Comparison of ENCODE assay signal across 9 mouse cellular contexts in genomic region chr5:148909402-148909801, GRCm38 (mm10). TPM values are rescaled to one million over a fixed set of nuclear protein-coding genes. Genes with fewer than 3 reads are reported as not detected.
DNase-seq lines count a peak whose midpoint lies in the region; ATAC-seq lines count a peak whose summit lies in the region.
"Had no signal": no experiment of that assay in that cellular context is flagged by ENCODE, and none has a peak within 500 bp of the region (broad histone marks: within the 10 kb centered on the region; RNA-seq: fewer than 3 reads in every experiment).

No protein-coding gene starts in this region.

- H3K27me3 ChIP-seq in forebrain, embryonic 14.5 days (replicated peaks; ENCODE audit: control insufficient read depth, insufficient read depth, low read length), result no peaks in the 10 kb centered on the region
- H3K27me3 ChIP-seq in forebrain, embryonic 16.5 days (replicated peaks; ENCODE audit: control insufficient read depth, insufficient read depth, low read length), result no peaks in the 10 kb centered on the region
- no peaks in the 10 kb centered on the region for H3K27me3 ChIP-seq in limb, embryonic 12.5 days
- H3K27me3 ChIP-seq: CH12.LX had no signal

- no peak overlapping the region for H3K9ac ChIP-seq in forebrain, embryonic 14.5 days (ENCODE audit: low read length)
- no peak overlapping the region; the same call in 1 of the 2 replicates for H3K9ac ChIP-seq in forebrain, embryonic 16.5 days (replicated peaks; ENCODE audit: low read depth, low read length)
- no peak overlapping the region for H3K9ac ChIP-seq in limb, embryonic 12.5 days (replicated peaks)

- H3K27ac ChIP-seq in forebrain, embryonic 14.5 days (ENCODE audit: low read depth, low read length), result peak overlapping the region; percentile 3; the same call in 1 of the 2 replicates
- H3K27ac ChIP-seq in forebrain, embryonic 16.5 days (ENCODE audit: low read length), result no peak overlapping the region
- H3K27ac ChIP-seq in limb, embryonic 12.5 days, result 0 out of 2 replicates have a peak overlapping the region, but pooled peaks have one; percentile 41

- intact Hi-C loops in heart, postnatal 14 days (cut with DNase I), result loop anchor here (5.0 kb wide), 1 partner anchor 143 kb away; no protein-coding TSS in a partner anchor

- peak; percentile 18 for DNase-seq in forebrain, embryonic 14.5 days (ENCODE audit: low spot score)
- DNase-seq in adrenal gland, postnatal 36 days, result peak; percentile 8 to 15
- peak; percentile 30 to 32 for DNase-seq in heart, postnatal 14 days
- peak; percentile 31 for DNase-seq in retina, postnatal 1 day
- no peak for DNase-seq in right cerebral cortex, postnatal 25 days
- no peak for DNase-seq in urinary bladder, adult 2 months (ENCODE audit: low spot score)

- peaks cover 7% of the 10 kb centered on the region; the same call in 1 of the 2 replicates for H3K4me1 ChIP-seq in forebrain, embryonic 14.5 days (ENCODE audit: control insufficient read depth, insufficient read depth, low read length)
- peaks cover 9% of the 10 kb centered on the region for H3K4me1 ChIP-seq in forebrain, embryonic 16.5 days (replicated peaks; ENCODE audit: control insufficient read depth, insufficient read depth, low read length)
- H3K4me1 ChIP-seq in limb, embryonic 12.5 days (replicated peaks), result 0 out of 2 replicates have a peak, but pooled peaks cover 6% of the 10 kb centered on the region

- H3K9me3 ChIP-seq in forebrain, embryonic 14.5 days (replicated peaks; ENCODE audit: control insufficient read depth, low read length), result no peaks in the 10 kb centered on the region
- H3K9me3 ChIP-seq in forebrain, embryonic 16.5 days (ENCODE audit: control insufficient read depth, low read length), result no peaks in the 10 kb centered on the region
- no peaks in the 10 kb centered on the region for H3K9me3 ChIP-seq in limb, embryonic 12.5 days

- 38% methylated on average over 6 of the region's 6 CpGs for WGBS in forebrain, embryonic 14.5 days
- WGBS in forebrain, embryonic 16.5 days, result 38% methylated on average over 6 of the region's 6 CpGs
- 40% methylated on average over 6 of the region's 6 CpGs for WGBS in limb, embryonic 12.5 days

- no peak overlapping the region for H3K4me3 ChIP-seq in forebrain, embryonic 14.5 days (ENCODE audit: low read depth, low read length)
- no peak overlapping the region for H3K4me3 ChIP-seq in forebrain, embryonic 16.5 days (replicated peaks; ENCODE audit: low read length)
- H3K4me3 ChIP-seq in limb, embryonic 12.5 days (replicated peaks), result no peak overlapping the region

- ATAC-seq in forebrain, embryonic 14.5 days, result no peak
- ATAC-seq in forebrain, embryonic 16.5 days, result no peak
- ATAC-seq in limb, embryonic 12.5 days (ENCODE audit: insufficient number of reproducible peaks, insufficient read depth, low FRiP score, low TSS enrichment, low read depth), result no peak

- H3K36me3 ChIP-seq in forebrain, embryonic 14.5 days (ENCODE audit: control insufficient read depth, insufficient read depth, low read length), result peaks cover 31% of the 10 kb centered on the region
- peaks cover 5% of the 10 kb centered on the region for H3K36me3 ChIP-seq in forebrain, embryonic 16.5 days (ENCODE audit: control insufficient read depth, insufficient read depth)
- peaks cover 61% of the 10 kb centered on the region for H3K36me3 ChIP-seq in limb, embryonic 12.5 days

- H3K4me2 ChIP-seq in forebrain, embryonic 14.5 days (ENCODE audit: low read length), result no peak overlapping the region
- H3K4me2 ChIP-seq in forebrain, embryonic 16.5 days (ENCODE audit: low read length), result no peak overlapping the region
- H3K4me2 ChIP-seq in limb, embryonic 12.5 days, result no peak overlapping the region

RNA-seq across cellular contexts. Expression of gene Katnal1, which starts 19.7 kb away (rescaled TPM):
- 30.6 and 34.0 TPM in 2 replicates for polyA plus RNA-seq in forebrain, embryonic 14.5 days (2014; fragmentation: Nextera tagmentation; extraction: Ambion mirVana)
- polyA plus RNA-seq in forebrain, embryonic 16.5 days (2015; fragmentation: Nextera tagmentation; extraction: Ambion mirVana), result 39.6 and 44.3 TPM in 2 replicates
- total RNA-seq in adrenal gland, postnatal 36 days (2021), result 1 to 10 TPM; 6.5 to 9.7 TPM
- 1 to 10 TPM; 5.4 to 7.9 TPM for total RNA-seq in heart, postnatal 14 days (2021)
- polyA plus RNA-seq in limb, embryonic 12.5 days (2016; fragmentation: Nextera tagmentation; extraction: Ambion mirVana), result 24.7 and 29.1 TPM in 2 replicates
- 6.3 and 7.8 TPM in 2 replicates for polyA plus RNA-seq in urinary bladder, adult 2 months (2012; rRNA removed)

Comparison
In these comparisons a context has a peak if more than half of its experiments do, and no peak if none do; other contexts are left out.
1. DNase-seq: peak in forebrain, embryonic 14.5 days (single experiment), adrenal gland, postnatal 36 days (2 of 2), heart, postnatal 14 days (2 of 2) and retina, postnatal 1 day (single experiment); none in right cerebral cortex, postnatal 25 days (single experiment) and urinary bladder, adult 2 months (single experiment).